Mouse (Mus musculus): Measurements from ENCODE around the gene Gm5799. TPM values are rescaled to one million over a fixed set of nuclear protein-coding genes. Genes with fewer than 3 reads are reported as not detected.

The Gm5799 gene
- polyA plus RNA-seq (2014; fragmentation: Illumina TruSeq; extraction: RNeasy Lipid Tissue Mini Kit (QIAGEN cat#74804); ENCODE audit: low read depth, low replicate concordance): not detected

GRCm38 (mm10) chr14:43543276-43543675 lies at the start of gene Gm5799:
Gene Gm5799 (plus strand): TSS chr14:43543576.

GRCm38 (mm10) chr14:43579046-43579445 lies 35.7 kb downstream of the Gm5799 start, which contains the start of gene Gm17654:
Gene Gm17654 (minus strand): TSS chr14:43579146.

Other genes with a start within 250 kb of the Gm5799 start
- gene Gm8127, start 249.7 kb upstream of the Gm5799 start, polyA plus RNA-seq (2014; fragmentation: Illumina TruSeq; extraction: RNeasy Lipid Tissue Mini Kit (QIAGEN cat#74804); ENCODE audit: low read depth, low replicate concordance): not detected
- gene 1700001F09Rik, start 195.8 kb upstream of the Gm5799 start, polyA plus RNA-seq (2014; fragmentation: Illumina TruSeq; extraction: RNeasy Lipid Tissue Mini Kit (QIAGEN cat#74804); ENCODE audit: low read depth, low replicate concordance): not detected
- gene Gm8138, start 127.2 kb upstream of the Gm5799 start, polyA plus RNA-seq (2014; fragmentation: Illumina TruSeq; extraction: RNeasy Lipid Tissue Mini Kit (QIAGEN cat#74804); ENCODE audit: low read depth, low replicate concordance): not detected
- not detected for gene Gm17654, start 35.6 kb downstream of the Gm5799 start, polyA plus RNA-seq (2014; fragmentation: Illumina TruSeq; extraction: RNeasy Lipid Tissue Mini Kit (QIAGEN cat#74804); ENCODE audit: low read depth, low replicate concordance)
- gene Gm10375, start 64.4 kb downstream of the Gm5799 start, polyA plus RNA-seq (2014; fragmentation: Illumina TruSeq; extraction: RNeasy Lipid Tissue Mini Kit (QIAGEN cat#74804); ENCODE audit: low read depth, low replicate concordance): not detected
- not detected for gene Gm8165, start 133.6 kb downstream of the Gm5799 start, polyA plus RNA-seq (2014; fragmentation: Illumina TruSeq; extraction: RNeasy Lipid Tissue Mini Kit (QIAGEN cat#74804); ENCODE audit: low read depth, low replicate concordance)
- gene Gm7324, start 154.3 kb downstream of the Gm5799 start, polyA plus RNA-seq (2014; fragmentation: Illumina TruSeq; extraction: RNeasy Lipid Tissue Mini Kit (QIAGEN cat#74804); ENCODE audit: low read depth, low replicate concordance): 4.6 TPM
- gene Gm16506, start 183.9 kb downstream of the Gm5799 start, polyA plus RNA-seq (2014; fragmentation: Illumina TruSeq; extraction: RNeasy Lipid Tissue Mini Kit (QIAGEN cat#74804); ENCODE audit: low read depth, low replicate concordance): not detected
- not detected for gene Gm6526, start 204.3 kb downstream of the Gm5799 start, polyA plus RNA-seq (2014; fragmentation: Illumina TruSeq; extraction: RNeasy Lipid Tissue Mini Kit (QIAGEN cat#74804); ENCODE audit: low read depth, low replicate concordance)
- not detected for gene Gm8180, start 241.2 kb downstream of the Gm5799 start, polyA plus RNA-seq (2014; fragmentation: Illumina TruSeq; extraction: RNeasy Lipid Tissue Mini Kit (QIAGEN cat#74804); ENCODE audit: low read depth, low replicate concordance)

Data from sigmoid colon, adult 10 weeks (tissue).